Mouse (Mus musculus) lung, adult 2 months (tissue): ENCODE measurements at regions not wholly inside any gene's neighbourhood (a gene's known extent, or its start where the extent isn't known, plus 50 kb on each side); places are given as distances from the start of the nearest gene placed in this dataset.

ENCODE experiments used
- DNase-seq: peaks from one replicate; pipeline ENCODE4 v3.0.0; 2022
- H3K4me1 ChIP-seq: fragments of 200-500 bp; 2 replicates; pipeline ENCODE4 v1.6.1; 2011; ENCODE audit warnings: low read length; ENCODE audit not compliant: control insufficient read depth, insufficient read depth
- H3K4me3 ChIP-seq: fragments of 200-500 bp; replicated peaks from 2 replicates; pipeline ENCODE3; 2011; ENCODE audit warnings: low read depth, mild to moderate bottlenecking, control low read depth, low read length; ENCODE audit errors: extremely low read depth
- CTCF ChIP-seq: fragments of 200-500 bp; IDR thresholded peaks from 2 replicates; pipeline ENCODE4 v1.5.1; 2011; ENCODE audit warnings: mild to moderate bottlenecking, low read length, control low read depth; ENCODE audit not compliant: insufficient read depth
- POLR2A ChIP-seq: fragments of 200-500 bp; IDR thresholded peaks from 2 replicates; pipeline ENCODE4 v1.6.1; 2011; ENCODE audit warnings: low read depth, mild to moderate bottlenecking, control low read depth, low read length, borderline replicate concordance; ENCODE audit errors: extremely low read depth
- WGBS: fragments of 180-500 bp; shearing (Covaris S2); methylation state at CpG from one replicate; pipeline ENCODE4 v1.1.7; 2018; 5-methylcytosine and 5-hydroxymethylcytosine counted together

DNA sequence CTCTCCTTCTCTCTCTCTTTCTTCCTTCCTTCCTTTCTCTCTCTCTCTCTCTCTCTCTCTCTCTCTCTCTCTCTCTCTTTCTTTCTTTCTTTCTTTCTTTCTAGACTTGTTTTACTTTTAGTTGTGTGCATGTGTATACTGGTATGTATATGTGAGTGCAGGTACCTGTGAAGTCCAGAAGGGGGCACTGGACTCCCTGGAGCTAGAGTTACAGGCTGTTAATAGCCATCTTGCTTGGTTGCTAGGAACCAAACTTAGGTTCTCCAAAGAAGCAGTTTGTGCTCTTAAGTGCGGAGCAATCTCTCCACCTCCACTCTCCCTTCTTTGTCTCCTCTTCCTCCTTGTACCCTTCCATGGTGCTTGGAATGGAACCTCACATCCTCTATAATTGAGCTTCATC lies 77.2 kb downstream of the Gm10604 start:
- WGBS = 93% methylated on average over 1 of the region's 1 CpGs
- Histone ChIP-seq H3K4me3 (no peak overlapping the region), H3K4me1 (peaks cover 3% of the 10 kb centered on the region)
- TF ChIP-seq POLR2A (no peak), CTCF (no peak)
- no peak for DNase-seq

DNA sequence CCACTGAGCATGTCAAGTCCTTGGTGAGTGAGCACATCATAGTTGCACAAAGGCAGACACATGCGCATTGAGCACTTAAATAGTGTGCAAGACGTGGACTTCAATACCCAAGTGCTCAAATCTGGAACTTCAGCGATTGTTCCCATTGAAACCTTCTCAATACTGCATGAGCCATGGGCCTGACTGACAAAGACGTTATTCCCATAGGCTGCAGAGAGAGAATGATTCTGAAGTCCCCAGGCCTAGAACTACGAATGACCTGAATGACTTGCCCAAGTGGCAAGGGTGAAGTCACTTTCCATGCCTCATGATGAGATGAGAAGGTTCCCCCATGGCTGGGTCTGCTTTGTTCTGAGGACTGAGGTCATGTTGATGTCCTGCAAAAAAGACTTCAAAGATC lies 77.7 kb downstream of the Gm10604 start:
- no peak for DNase-seq
- H3K4me1 ChIP-seq = peaks cover 3% of the 10 kb centered on the region
- no peak for TF ChIP-seq POLR2A
- no peak for TF ChIP-seq CTCF
- H3K4me3 ChIP-seq = no peak overlapping the region
- 92% methylated on average over 5 of the region's 5 CpGs for WGBS

DNA sequence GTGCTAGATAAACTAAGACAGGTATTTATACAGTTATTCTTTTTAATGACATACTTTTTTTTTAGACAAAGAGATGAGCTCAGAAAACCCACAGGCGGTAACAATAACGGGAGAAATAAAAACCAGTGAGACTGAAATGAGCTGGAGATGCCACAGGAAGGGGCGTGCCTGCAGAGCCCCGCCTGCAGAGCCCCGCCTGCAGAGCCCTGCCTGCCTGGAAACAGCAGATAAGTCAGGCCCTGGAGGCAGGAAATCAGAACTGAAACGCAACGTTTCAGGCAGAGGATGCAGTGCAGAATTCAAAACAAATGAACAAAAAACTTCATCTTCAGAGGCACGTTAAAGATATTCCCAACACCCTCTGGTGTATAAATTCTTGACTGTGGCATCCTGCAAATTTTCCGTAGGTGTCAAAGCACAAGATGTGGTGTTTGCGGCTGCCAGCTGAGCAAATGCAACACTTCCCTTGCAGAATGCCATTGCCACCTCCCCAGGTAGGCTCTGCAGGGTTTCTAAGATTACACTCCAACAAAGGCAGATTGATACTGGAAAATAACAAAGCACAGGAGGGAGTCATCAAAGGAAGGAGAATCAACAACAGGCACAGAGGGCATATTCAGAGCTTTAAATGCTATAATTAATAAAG lies 81.0 kb downstream of the Gm10604 start:
- no peak for TF ChIP-seq CTCF
- TF ChIP-seq POLR2A = no peak
- no peak overlapping the region for H3K4me3 ChIP-seq
- peaks cover 3% of the 10 kb centered on the region for H3K4me1 ChIP-seq
- no peak for DNase-seq
- 11% methylated on average over 10 of the region's 10 CpGs for WGBS

DNA sequence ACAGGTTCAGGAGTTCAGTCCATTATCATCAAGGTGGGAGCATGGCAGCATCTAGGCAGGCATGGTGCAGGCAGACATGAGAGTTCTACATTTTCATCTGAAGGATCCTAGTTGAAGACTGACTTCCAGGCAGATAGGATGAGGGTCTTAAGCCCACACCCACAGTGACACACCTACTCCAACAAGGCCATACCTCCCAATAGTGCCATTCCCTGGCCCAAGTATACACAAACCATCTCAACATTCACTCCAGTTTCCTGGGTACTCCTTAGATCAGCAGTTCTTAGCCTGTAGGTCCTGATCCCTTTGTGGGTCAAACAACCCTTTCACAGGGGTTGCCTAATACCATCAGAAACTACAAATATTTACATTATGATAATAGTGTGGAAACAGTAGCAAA lies 83.8 kb downstream of the Gm10604 start:
- TF ChIP-seq CTCF (no peak), POLR2A (no peak)
- no peak for DNase-seq
- Histone ChIP-seq H3K4me1 (peaks cover 3% of the 10 kb centered on the region), H3K4me3 (no peak overlapping the region)

DNA sequence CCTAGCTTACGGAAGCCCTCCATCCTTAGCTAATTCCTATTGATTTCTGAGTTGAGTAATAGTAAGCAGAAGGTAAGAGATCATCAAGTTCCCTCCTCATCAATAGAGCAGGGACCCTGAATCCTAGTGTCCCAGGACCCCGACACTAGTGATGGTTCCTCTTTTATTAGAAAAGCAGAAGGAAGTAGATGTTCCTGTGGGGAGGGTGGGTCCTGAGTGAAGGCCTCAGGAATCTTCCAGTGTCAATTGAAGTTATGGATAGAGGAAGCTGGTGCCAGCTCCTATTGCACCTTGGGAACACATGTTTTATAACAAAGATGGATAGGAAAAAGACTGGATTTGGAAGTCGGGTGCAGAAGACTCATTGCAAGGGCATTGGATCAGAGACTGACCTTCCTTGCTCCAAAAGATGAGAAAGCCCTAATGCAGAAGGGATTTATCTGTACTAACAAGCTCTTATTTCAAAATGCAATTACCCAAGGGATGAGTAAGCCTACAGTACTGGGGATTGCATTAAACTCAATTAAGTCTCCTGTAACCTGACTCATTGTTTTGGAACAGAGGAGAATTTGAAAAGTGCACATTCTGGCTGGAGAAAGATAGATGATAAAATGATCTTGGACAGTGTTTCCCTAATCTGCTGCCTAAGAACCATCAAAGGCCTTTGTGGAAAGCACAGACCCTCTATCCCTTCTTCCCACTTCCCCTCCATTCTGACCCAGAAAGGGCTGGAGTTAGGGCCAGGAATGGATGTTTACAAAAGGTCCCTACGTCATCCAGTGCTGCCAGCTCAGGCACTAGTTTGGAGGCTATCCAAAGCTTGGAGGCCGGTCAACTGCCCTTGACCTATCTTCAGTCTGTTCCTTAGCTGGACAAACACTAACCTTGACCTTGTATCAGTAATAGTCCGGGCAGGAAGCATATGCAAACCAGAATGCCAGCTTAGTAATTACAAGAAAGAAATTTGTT lies 84.9 kb downstream of the Gm10604 start:
- WGBS = 47% methylated on average over 6 of the region's 6 CpGs
- TF ChIP-seq POLR2A (no peak), CTCF (no peak)
- Histone ChIP-seq H3K4me3 (no peak overlapping the region), H3K4me1 (peaks cover 3% of the 10 kb centered on the region)
- DNase-seq = peak; percentile 49

DNA sequence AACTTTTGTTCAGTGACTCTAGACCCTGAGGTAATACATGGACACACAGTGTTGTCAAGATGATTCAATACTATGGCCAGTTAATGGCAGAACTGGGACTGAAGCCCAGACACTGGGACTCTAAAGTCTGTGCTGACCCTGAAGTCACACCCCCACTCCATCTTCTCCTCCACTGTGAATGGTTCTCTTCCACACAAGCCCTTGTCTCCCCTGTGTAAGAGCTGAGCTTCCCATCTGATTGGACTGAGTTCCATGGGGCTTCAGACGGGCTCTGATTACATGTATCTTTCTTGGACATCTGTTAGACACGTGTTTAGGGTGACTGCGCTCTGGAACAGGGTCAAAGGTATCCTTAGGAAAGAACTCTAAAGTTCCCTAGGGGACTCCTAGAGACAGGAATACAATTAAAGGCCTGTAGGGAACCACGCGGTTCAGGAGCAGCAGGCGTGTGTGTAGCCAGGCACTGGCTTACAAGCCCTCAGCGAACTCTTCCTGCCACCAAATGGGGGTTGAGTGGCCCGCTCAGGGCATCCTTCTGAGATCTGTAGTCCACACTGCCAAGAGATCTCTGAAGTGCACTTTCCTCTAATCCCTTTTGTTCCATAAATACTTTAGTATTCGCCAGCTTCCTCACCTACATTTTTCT lies 87.4 kb downstream of the Gm10604 start:
- WGBS = 69% methylated on average over 9 of the region's 9 CpGs
- no peak overlapping the region for H3K4me3 ChIP-seq
- no peak for TF ChIP-seq POLR2A
- TF ChIP-seq CTCF = no peak
- DNase-seq = no peak
- no peaks in the 10 kb centered on the region; the same call in 1 of the 2 replicates for H3K4me1 ChIP-seq

DNA sequence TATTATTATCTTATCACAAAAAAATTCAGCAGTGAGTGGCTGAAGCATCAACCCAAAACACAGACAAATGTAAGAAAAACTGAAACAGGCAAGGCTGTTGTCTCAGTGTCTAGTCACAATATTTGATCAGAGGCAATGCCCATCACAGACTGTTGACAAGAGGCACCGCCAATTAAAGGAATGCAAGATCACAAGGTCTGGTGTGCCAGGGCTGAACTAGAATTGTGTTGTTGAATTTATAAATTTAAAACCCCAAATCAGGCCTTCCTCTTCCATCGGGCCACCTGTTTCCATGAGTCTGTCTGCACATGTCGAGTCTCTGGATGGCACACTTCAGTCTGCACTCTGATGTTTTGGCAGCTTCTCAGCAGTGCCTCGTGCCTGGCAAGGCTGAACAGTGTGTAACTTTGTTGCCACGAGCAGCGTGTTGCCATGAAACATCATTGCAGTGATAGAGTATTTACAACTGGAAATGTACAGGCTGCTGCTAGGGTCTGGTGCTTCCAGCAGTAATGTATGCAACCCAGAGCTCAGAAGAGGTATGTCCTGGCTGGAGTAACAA lies 91.9 kb downstream of the Gm10604 start:
- Histone ChIP-seq H3K4me3 (no peak overlapping the region), H3K4me1 (0 out of 2 replicates have a peak, but pooled peaks cover 2% of the 10 kb centered on the region)
- 47% methylated on average over 6 of the region's 6 CpGs for WGBS
- TF ChIP-seq CTCF (no peak), POLR2A (no peak)
- DNase-seq = no peak

DNA sequence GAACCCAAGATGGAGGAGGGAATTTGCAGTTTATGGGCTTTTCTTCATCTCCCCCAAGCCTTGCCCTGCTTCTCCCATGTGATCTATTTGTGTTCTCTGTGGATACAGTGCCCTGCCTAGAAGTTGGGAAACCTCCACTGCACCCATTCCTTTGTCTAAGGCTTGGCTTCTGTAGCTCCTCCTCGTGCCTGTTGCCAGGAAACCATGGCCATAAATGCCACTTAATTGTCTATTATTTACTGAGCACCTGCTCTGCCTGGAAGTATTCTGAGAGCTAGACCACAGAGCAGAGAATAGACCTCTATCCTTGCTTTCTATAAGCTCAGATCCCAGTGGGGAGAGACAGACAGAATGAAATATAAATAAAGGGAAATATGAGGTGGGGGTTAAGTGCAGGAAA lies 93.7 kb downstream of the Gm10604 start:
- no peak for DNase-seq
- TF ChIP-seq POLR2A (no peak), CTCF (no peak)
- 0 out of 2 replicates have a peak, but pooled peaks cover 2% of the 10 kb centered on the region for H3K4me1 ChIP-seq
- WGBS = 13% methylated on average over 1 of the region's 1 CpGs
- no peak overlapping the region for H3K4me3 ChIP-seq

DNA sequence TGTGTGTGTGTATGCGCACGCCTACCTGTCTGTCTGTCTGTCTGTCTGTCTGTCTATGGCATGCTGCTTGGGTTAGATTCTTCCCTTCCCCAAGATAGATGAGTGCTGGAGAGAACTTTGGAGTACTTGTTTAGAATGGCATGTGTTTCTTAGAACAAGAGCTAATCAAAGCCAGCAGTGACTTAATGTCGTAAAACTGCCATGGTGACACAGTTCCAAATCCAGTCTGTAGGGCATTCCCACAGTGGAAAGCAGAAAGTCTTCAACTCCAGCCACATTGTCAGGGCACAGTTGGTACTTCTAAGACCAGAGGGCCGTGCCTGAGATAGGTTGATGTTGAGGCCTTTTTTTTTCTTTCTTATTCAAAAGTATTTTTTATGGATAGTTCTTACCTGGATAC lies 95.6 kb downstream of the Gm10604 start:
- 70% methylated on average over 4 of the region's 4 CpGs for WGBS
- TF ChIP-seq CTCF = no peak
- no peak for TF ChIP-seq POLR2A
- no peak overlapping the region for H3K4me3 ChIP-seq
- DNase-seq = no peak
- H3K4me1 ChIP-seq = 0 out of 2 replicates have a peak, but pooled peaks cover 2% of the 10 kb centered on the region

DNA sequence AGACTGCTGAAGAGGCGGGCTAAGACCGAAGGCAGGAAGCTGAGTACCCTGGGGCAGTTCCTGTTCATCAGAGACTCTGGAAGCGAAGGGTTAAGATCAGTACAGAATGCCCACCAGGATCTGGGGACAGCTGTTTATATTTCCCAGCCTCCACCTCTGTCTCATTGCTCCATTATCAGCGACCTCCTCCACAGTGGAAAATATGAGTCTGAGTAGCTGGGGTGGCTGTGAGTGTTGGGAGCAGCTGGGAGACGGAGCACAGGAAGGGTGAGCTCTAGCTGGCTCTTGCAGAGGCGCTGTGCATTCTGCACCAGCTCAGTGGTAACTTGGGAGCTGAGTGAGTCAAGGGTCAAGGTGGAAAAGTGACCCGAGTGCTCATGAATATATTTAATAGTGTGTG lies 96.2 kb downstream of the Gm10604 start:
- 0 out of 2 replicates have a peak, but pooled peaks cover 2% of the 10 kb centered on the region for H3K4me1 ChIP-seq
- WGBS = 17% methylated on average over 7 of the region's 7 CpGs
- TF ChIP-seq CTCF (no peak), POLR2A (no peak)
- no peak for DNase-seq
- H3K4me3 ChIP-seq = no peak overlapping the region
